Mouse (Mus musculus) cerebellum, postnatal 4 days (tissue): Measurements from ENCODE around the gene Lrrc9.

Experiments
- DNase-seq, 2 experiments: peaks; one replicate each; pipeline ENCODE4 v3.0.0; 2022; ENCODE audit warnings: low spot score in 2 of 2, mixed read lengths in 1 of 2

Gene Lrrc9

DNA sequence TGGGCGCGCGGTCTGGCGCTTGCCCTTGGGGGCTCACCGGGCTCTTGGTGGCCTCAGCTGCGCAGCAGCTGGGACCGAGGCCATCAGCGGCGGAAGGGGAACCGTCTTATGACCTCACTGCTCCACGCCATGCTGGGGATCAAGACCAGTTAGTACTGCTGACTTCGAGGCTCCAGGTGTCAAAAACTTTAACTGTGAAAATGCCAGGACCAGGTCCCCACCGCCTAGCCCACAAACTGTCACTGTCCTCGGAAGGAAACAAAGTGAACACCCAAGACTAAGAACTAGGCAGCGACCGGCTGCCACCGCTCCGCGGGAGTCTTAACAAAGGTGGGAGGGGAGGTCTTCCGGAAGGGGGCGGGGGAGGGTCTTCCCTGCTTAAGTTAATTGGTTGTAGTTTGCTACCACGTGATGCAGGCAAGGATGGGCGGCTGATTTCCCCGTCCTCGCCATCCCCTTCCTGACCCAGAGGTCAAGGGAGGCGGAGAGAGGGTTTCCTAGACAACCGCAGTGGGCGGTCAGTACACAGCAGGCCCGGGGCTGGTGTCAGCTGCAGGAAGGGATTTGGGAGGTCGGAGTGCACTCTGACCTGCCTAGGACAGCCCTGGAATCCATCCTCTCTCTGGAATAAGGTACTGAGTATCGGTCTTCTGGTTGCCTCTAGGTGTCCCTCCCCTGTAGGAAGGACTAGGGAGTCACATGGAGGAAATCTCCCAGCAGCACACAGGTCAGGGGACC is at the start of gene Lrrc9:
Lrrc9 (plus strand) TSS at position 28 of the 738 bp plus-strand sequence.
- DNase-seq: peak in 1 of 2 experiments; percentile 52

DNA sequence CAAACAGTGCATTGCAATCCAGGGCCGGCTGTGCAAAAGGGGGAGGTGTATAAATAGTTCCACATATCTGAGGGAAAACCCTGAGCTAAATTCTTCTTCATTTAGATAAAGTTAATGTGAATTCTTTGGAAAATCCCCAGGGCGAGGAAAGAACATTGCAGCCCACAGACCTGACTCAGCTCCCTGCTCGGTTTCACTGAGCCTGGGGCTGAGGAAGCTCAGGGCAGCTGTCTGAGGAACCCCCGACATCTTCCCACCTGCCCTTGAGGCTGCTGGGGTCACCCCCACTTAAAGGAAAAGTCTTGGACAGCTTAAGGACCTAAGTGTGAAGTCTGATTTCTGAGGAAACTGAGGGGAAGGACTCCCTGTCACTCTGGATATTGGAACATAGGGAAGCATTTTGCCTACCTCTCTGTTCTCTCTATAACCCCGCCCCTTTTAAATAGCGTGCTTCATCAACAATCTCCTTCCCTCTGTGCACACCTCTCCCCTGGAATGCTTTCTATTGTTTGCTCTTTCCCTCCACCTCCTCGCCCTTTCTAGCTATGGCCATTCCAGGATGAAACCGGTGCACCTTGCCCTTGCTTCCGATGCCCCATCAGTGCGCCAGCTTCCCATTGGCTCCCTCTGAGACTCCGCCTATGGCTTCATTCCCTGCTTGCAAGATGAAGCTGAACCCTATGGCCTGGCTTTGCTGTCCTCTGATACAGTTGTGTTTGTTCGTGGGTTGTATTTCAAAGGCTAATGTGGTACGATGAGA is 48.4 kb upstream of the Lrrc9 start:
- no peak for DNase-seq

DNA sequence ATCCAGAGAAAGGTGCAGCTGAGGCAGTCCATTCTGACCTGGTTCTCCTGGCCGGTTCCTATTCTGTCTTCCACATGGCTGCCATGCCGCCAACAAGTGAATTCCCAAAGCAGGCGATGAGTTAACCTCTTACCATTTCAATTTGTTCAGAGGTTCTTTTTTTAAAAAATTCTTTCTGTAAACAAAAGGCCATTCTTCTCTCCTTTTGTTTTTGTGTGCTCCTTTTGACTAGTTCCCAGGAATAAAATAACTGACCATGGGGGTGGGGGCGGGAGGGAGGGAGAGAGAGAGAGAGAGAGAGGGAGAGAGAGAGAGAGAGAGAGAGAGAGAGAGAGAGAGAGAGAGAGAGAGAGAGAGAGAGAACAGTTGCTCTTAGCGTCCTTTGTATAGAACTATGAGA is 36.6 kb upstream of the Lrrc9 start:
- no peak for DNase-seq

DNA sequence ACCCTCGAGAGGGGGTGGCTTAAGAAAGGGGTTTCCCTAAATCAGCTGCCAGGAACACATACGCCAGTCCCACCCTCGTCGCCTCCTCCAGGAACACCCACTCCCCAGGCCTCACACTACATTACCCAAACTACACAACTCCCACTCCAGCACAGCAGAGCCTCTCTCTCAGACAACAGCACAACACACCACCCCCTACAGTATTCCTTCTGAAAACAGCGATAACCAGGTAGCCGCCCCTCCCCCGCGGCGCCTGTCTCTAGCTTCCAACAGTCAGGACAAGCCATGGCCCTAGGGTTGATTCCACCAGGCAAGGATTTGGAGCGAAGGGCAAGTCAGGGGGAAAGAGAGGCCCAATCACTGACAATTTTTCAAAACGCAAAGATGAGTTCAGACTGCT is 34.5 kb upstream of the Lrrc9 start:
- peak in 1 of 2 experiments; percentile 47 for DNase-seq

DNA sequence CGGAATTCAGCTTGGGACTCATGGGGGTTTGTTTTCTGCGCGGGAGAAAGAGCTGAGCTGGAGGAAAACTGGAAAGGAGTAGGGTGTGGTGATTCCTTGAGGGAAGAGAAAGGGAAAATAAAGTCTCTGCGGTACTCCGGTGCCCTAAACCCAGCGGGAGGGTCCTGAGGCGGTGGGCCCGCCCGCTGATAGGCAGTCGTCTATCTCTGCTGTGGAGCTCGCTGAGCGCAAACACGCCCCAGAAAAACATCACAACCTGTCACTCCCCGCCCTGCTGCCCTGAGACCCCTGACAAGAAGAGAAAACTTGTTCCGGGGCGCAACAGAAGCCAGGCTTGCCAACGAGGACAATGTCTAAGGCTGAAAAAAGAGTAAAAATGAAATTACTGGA is 34.0 kb upstream of the Lrrc9 start:
- peak in 1 of 2 experiments; percentile 34 for DNase-seq

DNA sequence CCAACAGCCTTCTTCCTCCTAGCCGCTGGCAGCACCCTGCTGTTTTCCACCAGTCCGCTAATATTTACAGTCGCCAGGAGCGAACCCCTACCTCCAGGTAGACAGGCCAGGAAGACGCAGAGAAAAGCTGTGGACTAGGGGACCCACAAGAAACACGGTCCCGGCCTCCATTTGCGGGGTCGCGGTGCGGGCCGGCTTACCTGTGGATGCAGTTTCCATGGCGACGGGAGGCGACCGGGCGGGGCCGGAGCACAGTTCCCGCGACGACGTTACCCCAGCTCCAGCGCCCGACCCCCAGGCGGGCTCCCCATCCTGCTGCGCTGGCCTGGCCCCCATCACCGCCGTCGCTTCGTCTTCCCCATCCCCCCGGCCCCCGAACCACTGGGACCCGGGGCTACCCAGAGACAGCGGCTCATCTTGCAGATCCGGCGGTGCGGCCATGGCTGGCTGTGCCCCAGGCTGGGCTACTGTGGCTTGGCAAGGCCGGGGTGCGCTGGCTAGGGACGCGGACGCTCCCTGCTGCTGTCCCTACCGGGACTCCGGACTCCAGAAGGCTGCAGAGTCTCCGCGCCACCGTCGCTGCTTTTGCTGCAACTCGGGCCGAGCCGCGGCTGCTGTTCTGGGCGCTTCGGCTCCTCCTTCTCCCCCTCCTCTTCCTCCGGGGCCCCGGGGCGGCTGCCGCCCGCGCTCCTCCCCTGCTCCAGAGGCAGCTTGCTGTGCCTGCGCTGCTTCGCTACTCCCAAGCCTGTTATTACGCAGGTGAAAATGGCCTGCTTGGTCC is 33.4 kb upstream of the Lrrc9 start:
- DNase-seq: peak; percentile 48 to 67

DNA sequence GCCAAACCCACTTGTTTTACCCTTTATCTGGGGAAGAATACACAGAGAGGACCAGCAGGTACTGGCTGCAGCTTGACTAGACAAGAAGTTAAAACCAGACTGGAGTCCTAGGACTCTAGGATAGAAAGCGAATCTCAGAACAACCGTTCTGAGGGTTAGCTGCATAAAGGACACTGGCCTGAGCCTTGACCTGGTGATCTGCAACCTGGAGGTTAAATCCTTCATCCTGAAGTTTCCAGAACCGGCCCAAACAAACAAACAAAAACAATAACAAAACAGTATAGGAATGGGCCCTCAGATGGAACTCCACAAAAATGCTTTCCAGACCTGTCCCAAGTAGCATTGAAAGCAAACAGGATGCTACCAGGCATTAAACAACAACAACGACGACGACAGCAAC is 32.7 kb upstream of the Lrrc9 start, which contains the start of gene Rtn1:
Rtn1 (minus strand) TSS at position 101 of the 400 bp plus-strand sequence.
- DNase-seq: no peak

DNA sequence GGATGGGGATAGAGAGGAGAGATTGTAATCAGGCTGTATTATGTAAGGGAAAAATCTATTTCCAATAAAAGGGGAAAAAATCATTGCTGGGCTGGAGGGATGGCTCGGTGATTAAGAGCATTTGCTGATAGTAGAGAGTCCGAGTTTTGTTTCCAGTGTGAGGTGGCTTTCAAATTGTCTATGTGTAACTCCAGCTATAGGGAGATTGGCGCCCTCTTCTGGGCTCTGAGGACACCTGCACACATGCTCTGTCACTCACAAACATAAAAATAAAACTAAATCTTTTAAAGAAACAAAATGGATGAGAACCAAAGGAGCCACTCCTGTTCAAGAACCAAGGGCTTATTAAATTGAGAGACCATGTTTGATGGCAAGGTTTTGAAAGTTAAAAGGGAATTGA is 23.9 kb upstream of the Lrrc9 start:
- DNase-seq: peak in 1 of 2 experiments; percentile 34

DNA sequence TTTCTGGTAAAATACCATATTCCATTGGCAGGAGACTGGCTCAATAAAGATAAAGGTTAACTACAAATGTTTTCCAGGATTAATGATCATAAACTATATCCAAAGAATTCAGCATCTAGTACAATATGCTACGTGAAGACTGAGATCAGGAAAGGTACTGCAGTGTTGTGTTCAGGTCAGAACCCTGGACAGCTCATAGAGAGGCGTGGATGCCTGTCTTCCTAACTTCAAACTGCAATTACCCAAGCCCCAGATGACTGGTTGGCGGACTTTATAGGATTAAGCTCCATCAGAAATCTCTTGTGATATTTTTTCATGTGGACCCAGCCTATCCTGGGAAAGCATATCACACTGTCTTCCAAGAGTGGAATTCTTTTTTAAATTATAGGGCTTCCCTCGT is 19.0 kb upstream of the Lrrc9 start:
- no peak for DNase-seq

DNA sequence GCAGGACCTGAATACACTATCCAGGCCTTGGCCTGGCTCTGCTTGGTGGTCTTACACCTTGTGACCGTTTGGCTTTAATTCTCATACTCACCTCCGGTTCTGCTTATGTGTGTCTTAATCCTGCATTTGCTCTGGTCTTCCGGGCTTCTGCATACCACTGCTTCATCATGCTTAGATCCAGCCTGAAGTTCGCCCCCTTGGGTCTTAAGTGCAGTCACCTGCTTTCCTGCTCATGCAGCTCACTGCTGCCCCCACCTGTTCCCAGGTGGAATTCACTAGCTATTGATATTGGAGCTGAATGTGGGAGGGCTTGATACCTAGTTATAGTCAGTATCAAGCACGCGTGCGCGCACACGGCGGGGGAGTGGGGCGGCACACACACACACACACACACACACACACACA is 13.9 kb upstream of the Lrrc9 start:
- peak; percentile 55 to 85 for DNase-seq

DNA sequence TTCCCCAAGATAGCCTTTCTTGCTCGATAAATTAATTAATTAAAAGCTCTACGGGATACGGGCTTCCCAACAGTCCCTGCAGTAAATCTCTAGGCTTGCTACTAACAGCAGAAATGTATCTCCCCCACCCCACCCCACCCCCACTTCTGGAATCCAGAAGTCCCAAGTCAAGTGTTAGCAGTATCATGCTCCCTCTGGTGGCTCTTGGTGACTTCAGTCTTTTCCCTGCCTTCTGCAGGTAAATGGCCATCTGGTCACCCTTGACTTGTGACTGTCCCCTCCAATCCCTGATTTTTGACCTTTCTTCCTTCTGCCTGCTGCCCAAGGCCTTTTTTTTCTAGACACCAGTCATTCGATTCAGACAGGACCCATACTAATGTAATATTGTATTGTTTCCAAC is 9.5 kb upstream of the Lrrc9 start:
- no peak for DNase-seq

DNA sequence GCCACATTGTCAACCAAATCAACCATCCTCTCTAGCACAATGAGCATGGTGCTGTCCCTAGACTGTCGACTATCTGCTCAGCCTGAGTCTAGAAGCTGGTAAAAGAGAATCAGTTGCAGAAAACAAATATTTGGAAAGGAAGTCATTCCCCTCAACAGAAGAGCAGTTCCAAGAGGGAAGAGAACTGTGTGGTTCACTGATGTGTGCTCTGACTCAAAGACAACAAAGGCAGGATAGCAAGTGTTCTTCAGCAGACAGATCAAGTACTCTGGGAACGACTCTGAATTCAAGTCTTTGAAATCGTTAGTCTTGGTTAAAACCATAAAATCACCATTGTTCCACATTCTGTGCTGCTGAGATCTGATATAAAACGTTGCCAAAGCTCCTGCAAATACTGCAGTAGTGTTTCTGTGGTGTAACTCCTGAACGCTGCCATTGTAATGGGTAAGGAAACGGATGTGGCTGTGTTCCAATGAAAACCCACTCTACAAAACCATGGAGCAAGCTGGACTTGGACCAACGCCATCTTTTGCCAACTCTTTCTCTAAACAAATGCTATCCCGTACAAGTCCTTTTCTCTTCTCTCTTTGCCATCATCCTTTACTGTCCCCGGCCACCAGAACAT is 8.3 kb upstream of the Lrrc9 start:
- DNase-seq: peak in 1 of 2 experiments; percentile 24

DNA sequence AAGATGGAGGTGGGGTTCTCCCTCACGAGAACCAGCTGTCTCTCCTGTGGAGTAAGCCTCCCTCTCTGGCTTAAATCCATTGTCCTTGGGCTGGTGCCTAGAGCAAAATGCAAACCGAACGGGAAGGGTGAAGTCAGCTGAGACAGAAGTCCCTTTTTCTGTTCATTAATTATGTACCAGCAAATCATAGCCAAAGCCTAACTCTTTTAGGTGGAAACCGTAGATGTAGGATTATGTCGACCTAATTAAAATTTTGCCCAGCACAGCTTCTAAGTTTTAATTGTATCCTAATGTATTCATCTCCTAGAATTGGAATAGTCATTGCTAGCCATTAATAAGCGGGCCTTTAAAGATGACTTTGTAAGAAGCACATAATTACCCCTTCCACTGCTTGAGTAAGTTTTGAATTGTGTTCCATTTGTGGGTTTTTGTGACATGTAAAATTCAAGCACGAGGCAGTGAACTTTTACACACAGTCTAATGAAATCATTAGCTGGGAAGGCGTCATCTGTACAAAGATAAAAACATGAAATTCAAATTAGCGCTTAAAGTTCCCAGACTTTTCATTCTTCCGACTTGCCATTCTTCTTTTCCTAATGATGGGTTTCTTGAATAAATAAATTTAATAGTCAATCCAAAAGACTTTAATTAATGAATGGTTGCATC is 3.9 kb upstream of the Lrrc9 start:
- DNase-seq: peak in 1 of 2 experiments; percentile 56

DNA sequence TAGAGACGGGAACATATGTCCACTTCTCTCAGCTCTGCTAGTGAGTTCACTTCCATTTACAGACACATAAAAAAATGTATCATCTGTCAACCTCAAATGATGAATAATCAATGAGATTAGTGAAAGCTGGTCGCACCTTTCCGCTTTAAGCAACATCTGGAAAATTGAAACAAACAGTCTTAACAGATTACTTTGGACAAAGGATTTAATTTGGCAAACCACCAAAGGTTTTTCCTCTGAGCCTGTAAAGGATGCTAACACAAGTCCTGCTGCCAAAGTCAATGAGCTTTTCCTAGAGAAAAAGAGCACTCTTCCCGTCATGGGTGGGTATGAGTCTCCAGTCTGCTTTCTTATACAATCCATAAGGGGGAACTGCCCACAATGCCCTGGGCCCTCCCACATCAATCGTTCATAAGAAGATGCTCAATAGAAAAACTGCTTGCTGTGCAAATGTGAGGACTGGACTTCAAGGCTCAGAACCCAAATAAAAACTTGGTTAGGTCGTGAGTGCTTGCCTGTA is 2.6 kb upstream of the Lrrc9 start:
- no peak for DNase-seq

DNA sequence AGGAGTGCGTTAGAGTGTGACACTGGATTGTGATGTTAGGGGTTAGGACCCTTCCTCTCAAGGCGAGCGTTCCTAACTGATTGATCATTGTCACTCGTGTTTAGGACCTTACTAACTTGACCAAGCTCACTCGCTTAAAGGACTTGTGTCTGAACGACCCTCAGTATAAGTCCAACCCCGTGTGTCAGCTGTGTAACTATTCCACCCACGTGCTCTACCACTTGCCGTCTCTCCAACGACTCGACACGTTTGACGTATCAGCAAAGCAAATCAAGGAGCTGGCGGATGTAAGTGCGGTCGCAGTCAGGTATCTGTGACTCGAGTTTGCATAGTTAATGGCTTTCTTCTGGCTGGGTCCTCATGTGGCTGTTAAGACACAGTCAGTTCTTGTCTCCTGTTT is 12.3 kb downstream of the Lrrc9 start:
- no peak for DNase-seq

DNA sequence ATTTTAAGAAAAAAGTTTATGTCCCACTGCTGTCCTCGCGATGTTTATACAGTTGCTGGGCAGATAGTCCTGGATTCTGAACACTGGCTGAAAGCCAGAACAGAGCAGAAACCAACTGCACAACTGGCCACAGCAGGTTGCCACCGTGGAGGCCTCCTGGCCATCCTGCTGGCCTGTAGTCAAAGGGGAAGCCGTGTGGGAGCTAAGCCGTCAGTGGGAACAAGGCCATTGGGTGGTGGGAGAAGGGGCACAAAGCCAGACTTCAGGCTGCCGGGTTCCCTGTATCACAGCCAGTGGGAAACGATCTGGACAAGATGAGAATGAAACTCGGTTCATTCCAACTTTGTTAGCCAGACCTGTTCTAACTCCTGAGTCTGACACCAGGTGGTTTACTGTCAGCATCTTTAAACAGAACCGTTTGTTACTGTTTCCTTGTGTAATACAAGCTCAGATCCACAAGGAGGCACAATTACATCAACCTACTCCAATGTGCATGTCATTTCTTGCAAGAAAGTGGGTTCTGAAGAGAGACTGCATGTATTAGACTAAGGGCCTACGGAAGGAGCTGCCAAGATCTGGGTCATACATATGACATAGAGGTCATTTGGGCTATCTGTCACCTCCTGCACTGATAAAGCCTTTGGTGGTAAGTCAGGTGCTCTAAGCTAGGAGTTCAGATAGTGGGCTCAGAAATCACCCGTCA is 19.7 kb downstream of the Lrrc9 start:
- DNase-seq: peak in 1 of 2 experiments; percentile 13

DNA sequence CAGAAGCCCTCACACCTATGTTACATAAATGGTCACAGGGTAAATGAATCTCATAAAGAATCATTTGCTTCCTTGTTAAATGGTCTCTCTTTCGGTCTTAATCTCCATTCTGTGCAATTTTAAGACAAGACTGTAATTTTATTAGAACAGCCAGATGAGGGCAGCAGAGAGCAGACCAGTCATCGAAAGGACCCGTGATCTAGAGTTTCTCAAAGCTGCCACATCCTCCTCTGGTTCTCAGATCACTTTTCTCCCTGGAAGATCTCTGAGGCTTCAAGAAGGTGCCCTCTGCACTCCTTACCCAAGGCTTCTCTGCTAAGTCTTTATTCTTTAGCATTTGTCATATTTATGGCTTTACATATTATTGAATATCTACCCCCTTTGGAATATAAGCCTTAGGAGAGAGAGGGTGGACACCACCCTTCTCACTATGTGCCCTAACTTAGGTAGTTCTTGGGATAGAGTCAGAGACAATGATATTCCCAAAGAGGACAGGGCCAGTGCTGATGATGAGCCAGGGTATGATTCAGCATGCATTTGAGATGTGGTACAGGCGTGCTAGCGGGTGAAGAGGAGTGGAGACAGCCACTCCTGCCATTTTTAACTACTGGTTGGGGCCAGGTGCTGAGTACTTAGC is 20.3 kb downstream of the Lrrc9 start:
- peak in 1 of 2 experiments; percentile 66 for DNase-seq

DNA sequence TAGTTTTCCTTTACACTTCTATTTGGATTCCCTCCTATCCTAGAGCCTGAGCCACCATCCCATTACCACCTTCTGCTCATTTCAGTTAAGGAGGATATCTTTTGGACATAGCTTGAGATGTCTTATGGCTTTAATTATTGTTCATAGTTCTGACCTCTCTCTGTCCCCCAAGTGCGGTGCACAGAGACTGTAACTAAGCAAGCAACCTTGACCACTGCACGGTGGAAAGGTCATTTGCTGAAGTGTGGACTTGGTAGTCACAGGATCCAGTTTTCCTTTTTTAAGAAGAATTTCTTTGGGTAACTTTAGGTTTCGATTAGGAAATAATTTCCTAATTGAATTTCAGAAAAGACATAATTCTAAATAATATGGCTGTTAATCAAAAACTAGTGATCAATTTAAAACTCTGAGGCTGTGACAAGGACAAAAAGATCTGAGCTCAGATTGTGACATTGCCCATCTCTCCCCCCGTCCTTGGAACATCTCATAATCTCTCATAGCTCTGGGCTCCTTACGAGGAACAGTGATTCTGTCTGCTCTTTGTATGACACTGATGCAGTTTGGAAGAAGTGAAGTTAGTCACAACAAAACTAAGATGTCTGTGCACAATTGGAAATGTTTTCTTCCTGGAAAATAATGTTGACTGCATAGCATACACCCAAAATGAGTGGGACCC is 24.3 kb downstream of the Lrrc9 start:
- no peak for DNase-seq

DNA sequence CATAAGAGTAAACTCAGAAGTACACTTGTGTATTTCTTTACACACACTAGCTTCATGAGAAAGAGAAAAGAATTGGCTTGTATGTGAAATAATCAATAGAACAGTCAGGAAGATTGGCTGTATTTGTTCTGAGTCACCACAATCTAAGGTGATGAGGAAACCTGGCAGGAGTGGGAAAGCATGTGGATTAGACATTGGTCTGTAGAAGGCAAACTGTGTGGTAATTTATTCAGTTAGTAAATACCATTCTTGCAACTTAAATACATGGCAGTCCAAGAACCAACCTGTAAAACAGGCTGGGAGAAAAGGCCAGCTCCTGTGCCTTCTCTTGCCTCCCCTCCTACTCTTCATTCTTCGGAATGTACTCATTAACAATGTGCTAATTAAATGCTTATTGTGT is 25.6 kb downstream of the Lrrc9 start:
- DNase-seq: no peak
